Mouse (Mus musculus) T-helper 2 cell (primary cell): ENCODE measurements around the gene Angptl4.

Experiments
- in situ Hi-C: fragments of 300-600 bp; cut with MboI, MseI; formaldehyde crosslinking; loops from one replicate; pipeline ENCODE4 v1.15.1; 2025; ENCODE audit warnings: high pct_unique_total_duplicates

The Angptl4 gene

GRCm38 (mm10) chr17:33781124-33781977 lies at the start of gene Angptl4:
TSS of gene Angptl4 (minus strand) at chr17:33781830.
- in situ Hi-C loops: no loop called here

- in situ Hi-C loops: no loop called here
Observed at GRCm38 (mm10) chr17:33829561-33829960, 47.9 kb upstream of the Angptl4 start.

GRCm38 (mm10) chr17:33828892-33829291 lies 47.3 kb upstream of the Angptl4 start:
- in situ Hi-C loops: no loop called here

GRCm38 (mm10) chr17:33826850-33827249 lies 45.2 kb upstream of the Angptl4 start:
- in situ Hi-C loops: no loop called here

GRCm38 (mm10) chr17:33825462-33825861 lies 43.8 kb upstream of the Angptl4 start:
- in situ Hi-C loops: no loop called here

GRCm38 (mm10) chr17:33824997-33825330 lies 43.3 kb upstream of the Angptl4 start:
- in situ Hi-C loops: loop anchor here (5.0 kb wide), 1 partner anchor 138 kb away; the partner anchor contains the start of gene Hnrnpm

DNA sequence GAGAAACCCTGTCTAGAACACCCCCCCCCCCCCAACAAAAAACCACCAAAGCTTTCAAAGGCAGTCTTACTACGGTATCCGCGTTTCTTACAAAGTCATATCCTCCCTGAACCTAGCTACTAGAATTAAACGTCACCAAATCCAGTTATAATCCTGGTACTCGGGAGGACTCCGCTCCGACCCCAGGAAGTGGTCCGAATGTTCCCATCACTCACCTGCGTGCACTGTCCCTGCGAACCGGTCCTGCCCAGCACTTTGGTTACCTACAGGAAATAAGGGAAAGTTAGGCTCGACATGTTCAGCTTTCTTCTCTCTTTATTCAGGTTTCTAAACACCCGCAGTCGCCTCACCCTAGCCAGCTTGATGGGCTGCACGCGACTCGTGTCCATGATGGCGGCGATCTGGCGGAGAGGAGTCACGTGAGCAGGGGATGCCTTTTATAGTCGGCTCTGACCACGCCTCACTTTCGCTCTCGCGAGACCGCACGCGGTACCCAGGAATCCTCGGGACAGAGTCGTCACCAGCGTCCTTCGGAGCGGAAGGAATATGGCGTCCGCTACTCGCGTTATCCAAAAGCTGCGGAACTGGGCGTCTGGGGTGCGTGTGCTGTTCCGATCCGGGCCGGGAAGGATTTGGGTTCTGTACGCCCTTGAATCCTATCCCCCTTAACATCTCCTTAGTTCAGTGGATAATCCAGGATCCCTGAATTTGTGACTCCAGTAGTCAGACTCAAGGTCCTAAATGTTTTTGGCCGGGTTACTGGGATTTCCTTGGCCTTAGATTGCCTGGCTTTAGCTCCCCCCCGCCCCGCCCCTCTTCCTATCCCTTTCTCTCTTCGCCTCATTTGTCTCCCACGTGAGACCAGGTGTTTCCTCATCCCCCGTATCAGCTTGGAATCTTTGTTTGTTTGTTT lies 42.7 kb upstream of the Angptl4 start, which contains the start of the genes Rps28 and Ndufa7:
TSS of gene Rps28 (minus strand) at position 479 of the 913 bp plus-strand sequence.
TSS of gene Ndufa7 (plus strand) at position 489 of the 913 bp plus-strand sequence.
- in situ Hi-C loops: loop anchor here (5.0 kb wide), 1 partner anchor 137 kb away; the partner anchor contains the start of gene Hnrnpm

DNA sequence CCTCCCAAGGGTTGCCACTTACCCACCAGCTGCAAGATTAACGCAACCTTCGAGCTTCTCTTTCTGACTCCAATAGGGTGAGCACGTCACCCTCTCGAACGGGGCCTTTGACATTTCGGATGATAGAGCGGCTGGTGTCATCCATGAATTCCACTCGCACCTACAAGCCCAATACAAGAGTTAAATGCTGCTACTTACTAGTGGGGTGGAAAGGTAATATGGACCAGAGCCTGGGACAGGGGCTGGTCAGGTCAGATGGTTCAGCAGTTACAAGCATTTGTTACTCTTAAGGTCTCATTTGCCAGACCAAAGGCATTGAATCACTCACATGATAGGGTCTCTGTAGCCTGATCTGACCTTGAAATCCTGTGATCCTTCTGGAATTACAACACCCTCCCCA lies 41.5 kb upstream of the Angptl4 start:
- in situ Hi-C loops: loop anchor here (5.0 kb wide), 1 partner anchor 136 kb away; the partner anchor contains the start of gene Hnrnpm

DNA sequence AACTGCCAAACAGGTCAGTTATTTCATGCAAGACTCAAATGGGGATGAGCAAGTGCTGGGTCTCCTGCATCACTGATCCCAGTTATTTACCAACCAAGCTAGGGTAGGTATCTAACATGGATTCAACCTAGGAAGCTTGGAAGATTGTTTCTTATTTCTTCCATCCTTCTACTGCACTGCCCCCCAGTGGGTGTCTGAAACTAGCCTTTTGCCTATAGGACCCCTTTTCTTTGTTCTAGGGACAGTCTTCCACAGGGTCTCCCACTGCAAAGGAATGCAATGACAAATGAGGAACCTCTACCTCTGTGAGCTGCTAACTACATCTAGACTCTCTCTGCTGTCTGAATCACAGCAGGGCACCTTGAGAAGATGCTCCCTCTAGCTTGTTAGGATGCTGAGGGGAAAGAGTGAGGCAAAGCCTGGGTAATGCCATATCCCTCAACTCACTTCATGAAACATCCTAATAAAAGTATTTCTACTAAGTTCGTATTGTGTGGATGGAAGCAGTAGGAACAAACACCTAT lies 40.9 kb upstream of the Angptl4 start:
- in situ Hi-C loops: loop anchor here (5.0 kb wide), 1 partner anchor 135 kb away; the partner anchor contains the start of gene Hnrnpm

GRCm38 (mm10) chr17:33817969-33818643 lies 36.5 kb upstream of the Angptl4 start:
- in situ Hi-C loops: no loop called here

DNA sequence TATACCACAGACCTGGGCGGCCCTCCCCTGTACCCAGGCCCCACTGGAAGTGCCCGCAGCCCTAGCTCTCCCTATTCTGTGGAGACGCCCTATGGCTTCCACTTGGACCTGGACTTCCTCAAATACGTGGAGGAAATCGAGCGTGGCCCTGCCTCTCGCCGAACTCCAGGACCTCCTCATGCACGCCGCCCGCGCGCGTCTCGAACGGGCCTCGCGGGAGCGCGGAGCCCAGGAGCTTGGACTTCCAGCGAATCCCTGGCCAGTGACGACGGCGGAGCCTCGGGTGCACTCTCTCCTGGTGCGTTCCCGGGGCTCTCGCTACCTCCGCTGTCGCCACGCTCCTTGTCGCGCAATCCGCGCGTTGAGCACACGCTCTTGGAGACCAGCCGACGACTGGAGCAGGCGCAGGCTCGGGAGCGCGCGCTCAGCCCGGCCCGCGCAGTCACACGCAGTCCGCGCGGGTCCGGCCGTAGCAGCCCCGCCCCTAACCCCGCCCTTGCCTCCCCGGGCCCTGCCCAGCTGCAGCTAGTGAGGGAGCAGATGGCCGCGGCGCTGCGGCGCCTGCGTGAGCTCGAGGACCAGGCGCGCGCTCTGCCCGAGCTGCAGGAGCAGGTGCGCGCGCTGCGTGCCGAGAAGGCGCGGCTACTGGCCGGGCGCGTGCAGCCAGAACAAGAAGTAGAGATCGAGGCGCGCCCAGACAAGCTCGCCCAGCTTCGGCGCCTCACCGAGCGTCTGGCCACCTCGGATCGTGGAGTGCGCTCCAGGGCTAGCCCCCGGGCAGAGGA lies 35.7 kb upstream of the Angptl4 start:
- in situ Hi-C loops: no loop called here

DNA sequence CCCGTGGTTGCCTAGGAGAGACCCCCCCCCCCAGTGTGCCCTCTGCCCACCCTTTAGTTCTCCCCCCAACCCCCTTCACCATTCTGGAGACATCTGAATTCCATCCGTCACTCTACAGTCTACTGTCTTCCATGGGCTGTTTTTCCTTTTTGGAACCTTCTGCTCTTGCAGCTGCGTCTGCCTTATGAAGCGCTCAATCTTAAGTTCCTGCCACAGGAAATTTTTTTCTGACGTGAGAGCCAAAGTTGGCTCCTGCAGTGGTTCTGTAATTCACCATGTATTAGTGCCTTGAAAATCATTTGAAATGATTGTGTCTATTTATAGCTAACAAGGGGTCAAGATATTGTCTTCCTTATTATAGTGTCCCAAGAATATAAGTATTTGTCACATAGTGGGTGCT lies 35.0 kb upstream of the Angptl4 start:
- in situ Hi-C loops: no loop called here

DNA sequence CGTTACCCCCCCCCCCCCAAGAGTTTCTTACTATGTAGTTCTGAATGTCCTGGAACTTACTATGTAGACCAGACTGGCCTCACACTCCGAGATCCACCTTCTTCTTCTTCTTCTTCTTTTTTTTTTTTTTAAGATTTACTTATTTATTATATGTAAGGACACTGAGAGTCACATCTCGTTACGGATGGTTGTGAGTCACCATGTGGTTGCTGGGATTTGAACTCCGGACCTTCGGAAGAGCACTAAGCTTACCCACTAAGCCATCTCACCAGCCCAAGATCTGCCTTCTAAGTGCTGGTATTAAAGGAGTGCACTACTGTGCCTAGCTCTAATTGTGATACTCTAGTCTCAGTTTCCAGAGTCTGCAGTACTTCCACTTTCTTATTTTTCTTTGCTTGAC lies 33.8 kb upstream of the Angptl4 start:
- in situ Hi-C loops: no loop called here

- in situ Hi-C loops: no loop called here
Observed at GRCm38 (mm10) chr17:33812990-33813389, 31.4 kb upstream of the Angptl4 start.

GRCm38 (mm10) chr17:33812475-33812874 lies 30.8 kb upstream of the Angptl4 start:
- in situ Hi-C loops: no loop called here

DNA sequence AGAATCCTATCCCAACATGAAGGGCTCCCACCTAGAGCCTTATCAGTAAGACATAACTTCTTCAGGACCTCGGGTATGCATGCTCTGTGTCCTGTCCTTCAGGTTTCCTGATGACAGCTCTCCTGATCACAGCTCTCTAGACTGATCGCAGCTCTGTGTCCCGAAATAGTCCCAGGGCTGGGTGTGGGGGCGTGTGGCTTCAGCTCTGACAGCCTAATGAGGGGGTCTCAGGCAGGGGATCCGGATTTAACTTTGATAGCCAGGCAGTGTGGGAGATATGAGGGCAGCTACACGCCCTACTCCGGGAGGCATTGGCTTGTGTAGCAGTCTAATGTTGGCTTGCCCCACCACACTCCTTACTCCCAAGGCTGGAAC lies 29.5 kb upstream of the Angptl4 start:
- in situ Hi-C loops: no loop called here

GRCm38 (mm10) chr17:33810334-33811141 lies 28.9 kb upstream of the Angptl4 start, which contains the start of gene Kank3:
TSS of gene Kank3 (plus strand) at chr17:33810519.
- in situ Hi-C loops: no loop called here

DNA sequence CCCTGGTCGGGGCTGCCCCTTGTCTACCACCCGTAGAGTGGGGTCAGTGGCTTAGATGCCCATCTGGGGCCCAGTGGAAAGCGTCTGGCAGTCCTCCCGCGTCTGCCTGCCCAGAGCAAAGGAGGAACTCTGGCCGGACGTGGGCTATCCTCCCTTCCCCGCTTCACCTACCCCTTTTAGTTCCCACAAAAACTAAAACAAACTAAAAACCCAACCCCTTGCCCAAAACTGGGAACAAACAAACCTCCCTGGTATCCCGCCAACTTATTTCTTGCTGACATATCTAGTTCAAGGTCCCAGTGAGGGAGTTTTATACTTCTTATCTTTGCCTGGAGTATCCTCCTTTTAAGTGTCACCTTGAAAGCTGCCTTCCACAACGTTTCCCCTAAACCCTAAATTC lies 26.6 kb upstream of the Angptl4 start:
- in situ Hi-C loops: no loop called here

DNA sequence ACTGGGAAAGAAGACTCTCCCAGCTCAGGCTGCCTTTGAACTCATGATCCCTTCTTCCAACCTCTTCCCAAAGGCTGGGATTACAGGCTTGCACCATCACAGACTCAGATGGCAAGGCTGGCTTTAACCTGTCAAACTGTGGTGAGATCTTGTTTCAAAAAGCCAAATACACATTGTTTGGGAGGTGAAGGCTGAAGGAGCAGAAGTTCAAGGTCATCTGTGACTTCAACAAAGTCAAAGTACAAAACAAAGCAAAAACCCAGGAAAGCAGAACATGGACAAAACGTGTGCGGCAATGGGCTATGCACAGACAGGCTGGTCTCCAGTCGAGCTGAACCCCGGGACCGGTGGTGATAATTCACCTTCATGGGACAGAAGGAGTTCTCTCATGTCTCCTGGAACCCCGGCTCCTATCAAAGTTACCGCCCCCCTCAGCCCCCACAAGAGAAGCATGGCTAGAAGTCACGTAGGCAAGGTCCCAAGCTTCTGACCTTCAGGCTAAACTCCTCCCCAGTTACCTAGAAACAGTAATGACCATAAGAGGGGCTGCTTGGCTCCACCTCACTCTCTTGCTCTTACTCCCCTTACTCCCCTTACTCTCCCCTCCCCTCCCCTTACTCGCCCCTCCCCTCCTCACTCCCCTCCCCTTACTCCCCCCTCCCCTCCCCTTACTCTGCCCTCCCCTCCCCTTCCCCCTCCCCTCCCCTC lies 25.7 kb upstream of the Angptl4 start:
- in situ Hi-C loops: no loop called here
